Mouse (Mus musculus) E14TG2a.4 (cell line): ENCODE measurements around the gene Slc9a8.

Source experiments
- CTCF ChIP-seq: conservative IDR thresholded peaks from 2 replicates; pipeline ENCODE4 v1.5.1; 2014; ENCODE audit warnings: low read length
- POU5F1 ChIP-seq: IDR thresholded peaks from 2 replicates; pipeline ENCODE4 v1.6.1; 2014; ENCODE audit warnings: low read length, borderline replicate concordance

DNA sequence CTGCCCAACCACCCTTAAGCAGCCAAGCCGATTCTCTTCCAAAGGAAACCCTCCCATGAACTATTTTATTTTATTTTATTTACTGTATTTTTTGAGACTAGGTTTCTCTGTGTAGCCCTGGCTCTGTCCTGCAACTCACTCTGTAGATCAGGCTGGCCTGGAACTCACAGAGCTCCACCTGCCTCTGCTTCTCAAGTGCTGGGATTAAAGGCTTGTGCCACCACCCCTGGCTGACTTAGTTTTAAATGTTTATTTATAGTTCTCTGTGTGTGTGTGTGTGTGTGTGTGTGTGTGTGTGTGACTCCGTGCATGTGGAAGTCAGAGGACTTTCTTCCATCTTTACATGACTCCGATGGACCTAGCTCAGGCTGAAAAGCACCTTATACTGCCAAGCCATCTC lies 4.5 kb upstream of the Slc9a8 start:
- TF ChIP-seq CTCF (no peak), POU5F1 (no peak)
